Mouse (Mus musculus): ENCODE results near the gene Cxcl5.

DNA sequence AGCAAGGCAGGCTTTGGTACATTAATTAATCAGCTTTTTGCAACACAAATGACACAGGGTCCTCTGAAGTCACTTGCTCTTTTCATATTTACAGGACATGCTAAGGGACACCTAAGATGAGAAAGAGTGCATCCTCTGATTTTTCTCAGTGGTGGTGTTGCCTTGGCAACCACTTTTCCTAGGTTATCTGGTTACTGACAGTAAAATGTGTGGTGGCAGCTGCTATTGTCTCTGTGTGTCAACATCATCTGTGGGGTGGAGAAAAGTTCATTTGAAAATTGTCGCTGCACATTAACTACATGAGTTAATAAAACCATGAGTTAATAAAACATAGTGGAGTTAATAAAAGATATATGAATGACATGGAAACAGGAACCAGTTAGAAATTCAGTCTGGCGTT, 47.8 kb upstream of the Cxcl5 start:
- TF ChIP-seq CTCF (IDR thresholded peaks at IDR 0.05; ENCODE audit: control insufficient read depth, insufficient read depth, insufficient replicate concordance, low read depth, low read length): no peak
- no peak for TF ChIP-seq POLR2A (IDR thresholded peaks at IDR 0.05; ENCODE audit: control insufficient read depth, low read depth, low read length)

Data from testis, adult 2 months (tissue).